Mouse (Mus musculus) myocyte (in vitro differentiated cells): ENCODE measurements around the gene Mus81.

ENCODE experiments used
- CEBPB ChIP-seq: IDR thresholded peaks from 2 replicates; pipeline ENCODE4 v1.6.1; 2011; ENCODE audit warnings: mild to moderate bottlenecking, moderate library complexity; ENCODE audit not compliant: poor library complexity, insufficient read depth, severe bottlenecking
- E2F4 ChIP-seq: IDR thresholded peaks from one replicate; pipeline ENCODE4 v1.6.1; 2011; ENCODE audit warnings: mild to moderate bottlenecking, control low read depth, moderate library complexity; ENCODE audit not compliant: insufficient read depth
- MAX ChIP-seq: IDR thresholded peaks from one replicate; pipeline ENCODE4 v1.6.1; 2011; ENCODE audit warnings: low read depth, mild to moderate bottlenecking, control low read depth
- MYOD1 ChIP-seq, 3 experiments: IDR thresholded peaks; one replicate each; pipeline ENCODE4 v1.6.1; 2011; ENCODE audit warnings: control low read depth in 2 of 3, low read depth in 2 of 3, mild to moderate bottlenecking in 2 of 3, moderate library complexity in 1 of 3; ENCODE audit not compliant: insufficient read length in 2 of 3, control insufficient read depth in 1 of 3
- MYOG ChIP-seq, 3 experiments: IDR thresholded peaks; one replicate each; pipeline ENCODE4 v1.6.1; 2011; ENCODE audit warnings: control low read depth in 2 of 3, low read depth in 2 of 3, mild to moderate bottlenecking in 2 of 3; ENCODE audit not compliant: insufficient read length in 2 of 3, control insufficient read depth in 1 of 3, insufficient read depth in 1 of 3
- POLR2A ChIP-seq: IDR thresholded peaks from one replicate; pipeline ENCODE4 v1.6.1; 2011; ENCODE audit warnings: low read depth, mild to moderate bottlenecking, control low read depth, moderate library complexity; ENCODE audit not compliant: insufficient read length
- POLR2AphosphoS2 ChIP-seq: IDR thresholded peaks from one replicate; pipeline ENCODE4 v1.6.1; 2011; ENCODE audit warnings: low read depth, control low read depth; ENCODE audit not compliant: insufficient read length
- TCF12 ChIP-seq: IDR thresholded peaks from one replicate; pipeline ENCODE4 v1.6.1; 2011; ENCODE audit warnings: mild to moderate bottlenecking, control low read depth; ENCODE audit not compliant: poor library complexity, insufficient read depth, severe bottlenecking
- USF1 ChIP-seq: IDR thresholded peaks from one replicate; pipeline ENCODE4 v1.6.1; 2011; ENCODE audit warnings: low read depth, mild to moderate bottlenecking, control low read depth, moderate library complexity

GRCm38 (mm10) chr19:5445747-5446146 is 42.5 kb downstream of the Mus81 start:
- TF ChIP-seq POLR2A (no peak), MAX (no peak), USF1 (no peak), TCF12 (no peak), MYOD1 (IDR thresholded peaks at IDR 0.05; ENCODE audit: control insufficient read depth in 1 of 3, insufficient read length in 2 of 3, low read depth in 2 of 3) (peak in 2 of 3 experiments; percentile 62 to 63), POLR2AphosphoS2 (no peak), MYOG (IDR thresholded peaks at IDR 0.05; ENCODE audit: control insufficient read depth in 1 of 3, insufficient read depth in 1 of 3, insufficient read length in 2 of 3, low read depth in 2 of 3) (peak in 1 of 3 experiments; percentile 47), E2F4 (no peak), CEBPB (no peak)
